Mouse (Mus musculus): ENCODE results near the gene Mphosph6.

Gene Mphosph6

GRCm38 (mm10) chr8:117771115-117771836 lies 30.5 kb downstream of the Mphosph6 start:
- no peak for DNase-seq (ENCODE audit: inconsistent ontology term)

GRCm38 (mm10) chr8:117768971-117769370 lies 32.8 kb downstream of the Mphosph6 start:
- no peak for DNase-seq (ENCODE audit: inconsistent ontology term)

GRCm38 (mm10) chr8:117765947-117766346 lies 35.8 kb downstream of the Mphosph6 start:
- DNase-seq (ENCODE audit: inconsistent ontology term), result no peak

- DNase-seq (ENCODE audit: inconsistent ontology term), result no peak
Measured at GRCm38 (mm10) chr8:117764625-117765024, 37.1 kb downstream of the Mphosph6 start.

- no peak for DNase-seq (ENCODE audit: inconsistent ontology term)
Measured at GRCm38 (mm10) chr8:117762776-117763175, 39.0 kb downstream of the Mphosph6 start.

- DNase-seq (ENCODE audit: inconsistent ontology term), result no peak
Measured at GRCm38 (mm10) chr8:117757900-117758299, 43.8 kb downstream of the Mphosph6 start.

- no peak for DNase-seq (ENCODE audit: inconsistent ontology term)
Measured at GRCm38 (mm10) chr8:117749436-117749835, 52.3 kb downstream of the Mphosph6 start.

GRCm38 (mm10) chr8:117747886-117748730 lies 53.6 kb downstream of the Mphosph6 start:
- no peak for DNase-seq (ENCODE audit: inconsistent ontology term)

- no peak for DNase-seq (ENCODE audit: inconsistent ontology term)
Measured at GRCm38 (mm10) chr8:117747428-117747827, 54.3 kb downstream of the Mphosph6 start.

GRCm38 (mm10) chr8:117746651-117747050 lies 55.1 kb downstream of the Mphosph6 start:
- no peak for DNase-seq (ENCODE audit: inconsistent ontology term)

- peak; percentile 98 for DNase-seq (ENCODE audit: inconsistent ontology term)
Measured at GRCm38 (mm10) chr8:117742431-117743012, 59.2 kb downstream of the Mphosph6 start.
